Mouse (Mus musculus): ENCODE results near the gene March1. TPM values are rescaled to one million over a fixed set of nuclear protein-coding genes. Genes with fewer than 3 reads are reported as not detected.
A peak's percentile ranks its signal among the peaks of the same experiment; 100 is the strongest.

Gene March1
- polyA plus RNA-seq, 1 experiment from 2014 or later, result 2.6 TPM

DNA sequence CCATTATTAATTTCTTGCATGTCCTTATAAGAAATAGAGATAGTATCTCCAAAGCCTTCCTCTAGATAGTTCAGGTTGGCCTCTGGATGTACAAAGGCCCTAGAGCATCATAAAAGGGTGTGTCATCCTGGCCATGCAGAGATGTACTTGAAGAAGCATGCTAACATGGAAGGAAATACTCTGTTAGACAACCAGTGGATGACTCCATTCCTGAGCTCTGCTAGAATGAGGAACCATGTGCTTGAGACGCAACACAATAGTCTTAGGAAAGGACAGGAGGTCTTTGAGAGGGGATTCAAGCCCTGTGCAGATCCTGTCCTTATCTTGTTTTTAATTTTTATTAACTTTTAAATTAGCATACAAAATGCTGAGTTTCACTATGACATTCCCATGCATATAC, 819.1 kb downstream of the March1 start:
- Histone ChIP-seq H3K9ac (ENCODE audit: low read length) (no peak overlapping the region), H3K36me3 (ENCODE audit: control insufficient read depth, insufficient read depth, low read length) (no peaks in the 10 kb centered on the region), H3K27ac (ENCODE audit: low read depth, low read length) (no peak overlapping the region), H3K9me3 (ENCODE audit: control insufficient read depth, low read length) (no peaks in the 10 kb centered on the region), H3K4me2 (ENCODE audit: low read depth) (no peak overlapping the region), H3K4me1 (ENCODE audit: control insufficient read depth, insufficient read depth, low read length) (no peaks in the 10 kb centered on the region), H3K27me3 (ENCODE audit: control insufficient read depth, insufficient read depth, low read length) (no peaks in the 10 kb centered on the region), H3K4me3 (ENCODE audit: low read depth, low read length) (no peak overlapping the region)
- ATAC-seq (ENCODE audit: insufficient read depth, low FRiP score, low TSS enrichment) (no peak), DNase-seq (ENCODE audit: low spot score) (no peak)
- WGBS, result 100% methylated on average over 1 of the region's 1 CpGs

DNA sequence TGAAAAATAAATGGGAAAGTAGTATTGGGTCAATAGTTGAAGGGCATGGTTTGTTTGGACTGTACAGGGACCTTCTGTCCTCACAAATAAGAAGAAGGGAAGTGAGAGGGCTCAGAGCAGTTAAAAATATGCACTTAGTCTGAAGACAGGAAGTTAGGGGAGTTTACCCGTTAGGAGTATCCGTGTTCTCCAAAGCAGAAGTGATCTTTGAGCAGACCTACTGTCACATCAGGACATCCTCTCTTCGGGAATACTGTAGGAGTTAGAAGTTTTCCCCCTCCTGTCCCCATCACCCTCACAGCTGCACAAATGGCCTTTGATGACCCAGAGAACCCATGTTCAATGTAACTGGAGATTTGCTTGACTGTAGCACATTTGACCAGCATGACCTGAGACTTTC, 820.2 kb downstream of the March1 start:
- ATAC-seq (ENCODE audit: insufficient read depth, low FRiP score, low TSS enrichment) (no peak), DNase-seq (ENCODE audit: low spot score) (no peak)
- H3K36me3 ChIP-seq (ENCODE audit: control insufficient read depth, insufficient read depth, low read length), result no peaks in the 10 kb centered on the region
- H3K4me2 ChIP-seq (ENCODE audit: low read depth), result no peak overlapping the region
- WGBS, result 73% methylated on average over 3 of the region's 3 CpGs
- no peaks in the 10 kb centered on the region for H3K27me3 ChIP-seq (ENCODE audit: control insufficient read depth, insufficient read depth, low read length)
- no peaks in the 10 kb centered on the region for H3K9me3 ChIP-seq (ENCODE audit: control insufficient read depth, low read length)
- H3K9ac ChIP-seq (ENCODE audit: low read length), result no peak overlapping the region
- H3K4me1 ChIP-seq (ENCODE audit: control insufficient read depth, insufficient read depth, low read length), result no peaks in the 10 kb centered on the region
- no peak overlapping the region for H3K27ac ChIP-seq (ENCODE audit: low read depth, low read length)
- H3K4me3 ChIP-seq (ENCODE audit: low read depth, low read length), result no peak overlapping the region

DNA sequence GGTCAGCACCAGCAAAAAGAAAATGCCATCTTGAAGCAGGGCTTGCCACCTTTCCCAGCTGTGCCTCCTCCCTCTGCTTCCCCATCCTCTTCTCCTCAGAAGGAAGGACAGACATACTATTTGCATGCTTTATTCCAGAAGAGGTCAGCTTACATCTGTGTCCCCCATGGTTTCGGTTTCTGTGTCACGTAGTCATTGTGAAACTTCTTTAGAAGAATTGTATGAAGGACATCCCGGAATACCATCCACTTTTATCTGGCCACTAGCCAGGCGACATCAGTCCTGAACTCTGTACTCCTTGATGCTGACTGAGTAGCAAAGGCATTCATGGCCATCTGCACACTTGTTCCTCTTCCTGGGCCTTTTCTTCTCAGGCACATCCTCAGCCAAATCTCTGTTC, 820.8 kb downstream of the March1 start:
- DNase-seq (ENCODE audit: low spot score), result no peak

DNA sequence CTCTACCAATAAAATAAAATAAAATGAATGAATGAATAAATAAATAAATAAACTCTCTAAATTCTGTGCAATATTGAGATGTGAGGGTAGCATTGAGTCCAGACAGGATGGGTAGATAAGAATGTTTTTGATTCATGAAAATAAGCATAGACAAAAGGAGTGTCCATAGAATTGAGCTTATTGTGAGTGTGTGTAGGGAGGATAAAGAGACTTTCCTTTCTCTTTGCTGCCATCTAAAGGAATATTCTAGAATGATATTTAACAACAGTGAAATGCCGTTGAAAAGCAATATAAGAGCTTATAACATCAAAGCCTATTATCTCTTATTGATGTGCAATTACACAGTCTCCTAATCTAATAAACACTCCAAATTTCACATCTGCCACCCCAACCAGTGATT, 823.4 kb downstream of the March1 start:
- H3K36me3 ChIP-seq (ENCODE audit: control insufficient read depth, insufficient read depth, low read length), result no peaks in the 10 kb centered on the region
- DNase-seq (ENCODE audit: low spot score), result no peak
- H3K27me3 ChIP-seq (ENCODE audit: control insufficient read depth, insufficient read depth, low read length), result no peaks in the 10 kb centered on the region
- no peak for ATAC-seq (ENCODE audit: insufficient read depth, low FRiP score, low TSS enrichment)
- no peak overlapping the region for H3K4me2 ChIP-seq (ENCODE audit: low read depth)
- no peaks in the 10 kb centered on the region for H3K9me3 ChIP-seq (ENCODE audit: control insufficient read depth, low read length)
- no peaks in the 10 kb centered on the region for H3K4me1 ChIP-seq (ENCODE audit: control insufficient read depth, insufficient read depth, low read length)
- WGBS, result 43% methylated on average over 1 of the region's 1 CpGs
- H3K4me3 ChIP-seq (ENCODE audit: low read depth, low read length), result no peak overlapping the region
- no peak overlapping the region for H3K9ac ChIP-seq (ENCODE audit: low read length)
- H3K27ac ChIP-seq (ENCODE audit: low read depth, low read length), result no peak overlapping the region

More for the DNA sequence above, 820.8 kb downstream of the March1 start:
- 85% methylated on average over 4 of the region's 4 CpGs for WGBS
- H3K4me2 ChIP-seq (ENCODE audit: low read depth), result no peak overlapping the region
- no peak overlapping the region for H3K27ac ChIP-seq (ENCODE audit: low read depth, low read length)
- no peaks in the 10 kb centered on the region for H3K9me3 ChIP-seq (ENCODE audit: control insufficient read depth, low read length)
- no peak overlapping the region for H3K4me3 ChIP-seq (ENCODE audit: low read depth, low read length)
- ATAC-seq (ENCODE audit: insufficient read depth, low FRiP score, low TSS enrichment), result no peak
- no peak overlapping the region for H3K9ac ChIP-seq (ENCODE audit: low read length)
- H3K27me3 ChIP-seq (ENCODE audit: control insufficient read depth, insufficient read depth, low read length), result no peaks in the 10 kb centered on the region
- H3K36me3 ChIP-seq (ENCODE audit: control insufficient read depth, insufficient read depth, low read length), result no peaks in the 10 kb centered on the region
- H3K4me1 ChIP-seq (ENCODE audit: control insufficient read depth, insufficient read depth, low read length), result no peaks in the 10 kb centered on the region

DNA sequence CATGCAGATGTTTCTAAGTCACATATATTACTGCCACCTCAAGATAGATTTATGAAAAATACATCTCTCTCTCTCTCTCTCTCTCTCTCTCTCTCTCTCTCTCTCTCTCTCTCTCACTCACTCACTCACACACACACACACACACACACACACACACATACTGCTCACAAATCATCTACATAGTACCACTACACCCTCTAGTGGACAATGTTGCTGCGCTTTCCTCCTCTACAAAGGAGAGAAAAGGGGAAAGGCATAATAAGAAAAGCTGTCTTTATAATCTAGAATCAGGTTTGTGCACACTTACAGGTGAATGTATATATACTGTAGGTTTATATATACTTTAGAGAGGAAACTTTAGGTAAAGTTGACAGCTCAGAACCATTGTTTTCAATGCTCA, 825.1 kb downstream of the March1 start:
- WGBS, result 29% methylated on average over 1 of the region's 1 CpGs
- H3K27me3 ChIP-seq (ENCODE audit: control insufficient read depth, insufficient read depth, low read length), result no peaks in the 10 kb centered on the region
- H3K27ac ChIP-seq (ENCODE audit: low read depth, low read length), result no peak overlapping the region
- H3K36me3 ChIP-seq (ENCODE audit: control insufficient read depth, insufficient read depth, low read length), result no peaks in the 10 kb centered on the region
- DNase-seq (ENCODE audit: low spot score), result no peak
- H3K4me1 ChIP-seq (ENCODE audit: control insufficient read depth, insufficient read depth, low read length), result no peaks in the 10 kb centered on the region
- no peak overlapping the region for H3K4me2 ChIP-seq (ENCODE audit: low read depth)
- no peak overlapping the region for H3K9ac ChIP-seq (ENCODE audit: low read length)
- H3K9me3 ChIP-seq (ENCODE audit: control insufficient read depth, low read length), result no peaks in the 10 kb centered on the region
- no peak overlapping the region for H3K4me3 ChIP-seq (ENCODE audit: low read depth, low read length)
- no peak; the same call in 1 of the 2 replicates for ATAC-seq (ENCODE audit: insufficient read depth, low FRiP score, low TSS enrichment)

DNA sequence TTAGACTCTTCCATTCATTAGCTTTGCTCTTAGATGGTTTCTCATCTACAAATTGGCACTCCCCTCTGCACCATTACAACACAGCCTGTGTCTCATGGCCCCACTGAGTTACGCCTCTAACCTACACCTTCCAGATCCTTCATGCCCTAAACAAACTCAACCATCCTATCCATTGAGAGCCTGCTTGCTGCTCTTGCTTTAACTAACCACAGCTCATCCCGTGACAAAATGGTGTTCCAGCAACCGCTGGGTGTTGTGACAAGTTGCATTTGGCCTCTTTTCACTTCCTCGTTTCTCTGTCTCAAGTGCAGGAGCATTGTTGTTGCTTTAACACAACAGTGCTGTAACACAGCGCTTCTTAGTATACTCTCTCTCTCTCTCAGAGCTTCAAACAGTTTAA, 826.4 kb downstream of the March1 start:
- no peak for ATAC-seq (ENCODE audit: insufficient read depth, low FRiP score, low TSS enrichment)

DNA sequence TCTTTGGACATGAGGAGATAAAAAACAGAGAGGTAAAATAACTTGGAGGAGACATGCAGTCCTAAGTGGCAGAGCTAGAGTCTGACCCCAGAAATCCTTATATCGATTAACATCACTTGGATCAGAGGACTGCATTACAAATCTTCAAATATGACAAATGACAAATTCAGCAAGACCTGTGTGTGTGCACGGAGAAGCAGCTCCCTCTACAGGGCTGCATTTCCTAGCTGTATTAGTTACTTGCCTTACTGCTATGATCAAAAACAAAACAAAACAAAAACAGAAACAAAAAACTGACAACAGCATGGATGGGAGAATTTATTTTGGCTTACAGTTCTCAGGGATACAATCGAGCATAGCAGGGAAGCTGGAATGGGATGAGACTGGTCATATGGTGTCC, 827.7 kb downstream of the March1 start:
- Histone ChIP-seq H3K4me3 (ENCODE audit: low read depth, low read length) (no peak overlapping the region), H3K4me1 (ENCODE audit: control insufficient read depth, insufficient read depth, low read length) (no peaks in the 10 kb centered on the region), H3K9me3 (ENCODE audit: control insufficient read depth, low read length) (no peaks in the 10 kb centered on the region), H3K36me3 (ENCODE audit: control insufficient read depth, insufficient read depth, low read length) (no peaks in the 10 kb centered on the region), H3K27me3 (ENCODE audit: control insufficient read depth, insufficient read depth, low read length) (no peaks in the 10 kb centered on the region), H3K4me2 (ENCODE audit: low read depth) (no peak overlapping the region), H3K9ac (ENCODE audit: low read length) (no peak overlapping the region), H3K27ac (ENCODE audit: low read depth, low read length) (no peak overlapping the region)
- 78% methylated on average over 3 of the region's 3 CpGs for WGBS
- DNase-seq (ENCODE audit: low spot score) (no peak), ATAC-seq (ENCODE audit: insufficient read depth, low FRiP score, low TSS enrichment) (no peak)

More for the DNA sequence above, 826.4 kb downstream of the March1 start:
- Histone ChIP-seq H3K4me2 (ENCODE audit: low read depth) (no peak overlapping the region), H3K27me3 (ENCODE audit: control insufficient read depth, insufficient read depth, low read length) (no peaks in the 10 kb centered on the region), H3K27ac (ENCODE audit: low read depth, low read length) (no peak overlapping the region), H3K36me3 (ENCODE audit: control insufficient read depth, insufficient read depth, low read length) (no peaks in the 10 kb centered on the region), H3K9ac (ENCODE audit: low read length) (no peak overlapping the region), H3K9me3 (ENCODE audit: control insufficient read depth, low read length) (no peaks in the 10 kb centered on the region), H3K4me1 (ENCODE audit: control insufficient read depth, insufficient read depth, low read length) (no peaks in the 10 kb centered on the region), H3K4me3 (ENCODE audit: low read depth, low read length) (no peak overlapping the region)
- WGBS, result 78% methylated on average over 5 of the region's 5 CpGs
- DNase-seq (ENCODE audit: low spot score), result no peak

DNA sequence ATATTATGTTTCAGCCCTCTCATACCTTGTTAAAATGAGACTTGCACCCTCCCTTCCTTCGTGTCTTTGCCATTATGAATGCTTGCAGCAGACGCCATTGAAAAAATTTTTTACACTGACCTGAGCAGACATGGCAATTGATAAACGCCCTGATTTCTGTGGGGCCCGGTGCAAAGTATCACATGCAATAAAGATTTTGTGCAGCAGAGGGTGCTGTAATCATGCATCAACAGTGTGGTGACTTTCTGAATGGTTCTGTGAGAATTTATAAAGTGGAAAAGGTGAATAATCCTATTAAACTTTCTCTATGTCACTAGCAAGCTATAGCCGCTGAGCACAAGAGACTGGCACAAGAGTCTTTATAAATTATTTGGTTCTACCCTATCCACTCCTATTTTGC, 833.0 kb downstream of the March1 start:
- Histone ChIP-seq H3K4me3 (ENCODE audit: low read depth, low read length) (no peak overlapping the region), H3K9ac (ENCODE audit: low read length) (no peak overlapping the region), H3K4me1 (ENCODE audit: control insufficient read depth, insufficient read depth, low read length) (no peaks in the 10 kb centered on the region), H3K36me3 (ENCODE audit: control insufficient read depth, insufficient read depth, low read length) (no peaks in the 10 kb centered on the region), H3K27me3 (ENCODE audit: control insufficient read depth, insufficient read depth, low read length) (no peaks in the 10 kb centered on the region), H3K4me2 (ENCODE audit: low read depth) (no peak overlapping the region), H3K9me3 (ENCODE audit: control insufficient read depth, low read length) (no peaks in the 10 kb centered on the region), H3K27ac (ENCODE audit: low read depth, low read length) (no peak overlapping the region)
- DNase-seq (ENCODE audit: low spot score) (peak; percentile 21), ATAC-seq (ENCODE audit: insufficient read depth, low FRiP score, low TSS enrichment) (no peak)
- WGBS, result 24% methylated on average over 5 of the region's 5 CpGs

DNA sequence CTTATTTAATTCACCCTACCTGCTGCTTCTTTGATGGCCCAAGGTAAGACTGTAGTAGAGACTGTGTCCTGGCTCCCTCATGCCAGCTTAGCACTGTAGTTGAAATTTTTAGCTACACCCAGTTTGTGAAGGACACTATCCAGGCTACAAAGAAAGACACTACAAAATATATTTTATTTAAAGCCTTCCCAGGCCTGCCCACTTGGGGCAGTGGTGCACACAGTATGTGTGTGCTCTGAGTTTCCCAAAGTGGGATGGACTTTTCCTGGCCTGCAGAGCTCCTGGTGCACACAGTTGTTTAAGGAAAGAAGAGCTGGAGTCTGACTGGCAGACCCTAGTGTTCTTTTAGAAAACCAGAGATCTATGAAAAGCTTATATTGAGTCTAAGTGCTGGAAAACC, 839.4 kb downstream of the March1 start:
- no peak for DNase-seq (ENCODE audit: low spot score)

More for the DNA sequence above, 839.4 kb downstream of the March1 start:
- H3K9ac ChIP-seq (ENCODE audit: low read length), result no peak overlapping the region
- H3K27me3 ChIP-seq (ENCODE audit: control insufficient read depth, insufficient read depth, low read length), result no peaks in the 10 kb centered on the region
- no peak overlapping the region for H3K4me3 ChIP-seq (ENCODE audit: low read depth, low read length)
- no peaks in the 10 kb centered on the region for H3K9me3 ChIP-seq (ENCODE audit: control insufficient read depth, low read length)
- no peaks in the 10 kb centered on the region for H3K4me1 ChIP-seq (ENCODE audit: control insufficient read depth, insufficient read depth, low read length)
- no peak overlapping the region for H3K27ac ChIP-seq (ENCODE audit: low read depth, low read length)
- H3K4me2 ChIP-seq (ENCODE audit: low read depth), result no peak overlapping the region
- no peaks in the 10 kb centered on the region for H3K36me3 ChIP-seq (ENCODE audit: control insufficient read depth, insufficient read depth, low read length)
- no peak for ATAC-seq (ENCODE audit: insufficient read depth, low FRiP score, low TSS enrichment)

Data from neural tube, embryonic 11.5 days (tissue).